Mouse (Mus musculus) bone marrow, adult 2 months (tissue): Measurements from ENCODE around the gene Rasl11b.

Experiments used
- CTCF ChIP-seq: fragments of 200-500 bp; IDR thresholded peaks from 2 replicates; pipeline ENCODE4 v1.5.1; 2011; ENCODE audit warnings: low read length, control low read depth; ENCODE audit not compliant: control insufficient read depth, insufficient read depth
- POLR2A ChIP-seq: fragments of 200-500 bp; IDR thresholded peaks from 2 replicates; pipeline ENCODE4 v1.6.1; 2011; ENCODE audit warnings: low read depth, mild to moderate bottlenecking, control low read depth, low read length, borderline replicate concordance; ENCODE audit not compliant: control insufficient read depth

- TF ChIP-seq CTCF, result no peak
- no peak for TF ChIP-seq POLR2A
Measured at GRCm38 (mm10) chr5:74168085-74168484, 27.0 kb upstream of the Rasl11b start.
